11 mouse cellular contexts compared by ENCODE assay signal in genomic region chr5:101662485-101662884, GRCm38 (mm10). TPM values are rescaled to one million over a fixed set of nuclear protein-coding genes. Genes with fewer than 3 reads are reported as not detected.
DNase-seq lines count a peak whose midpoint lies in the region; ATAC-seq lines count a peak whose summit lies in the region.
"Had no signal": no experiment of that assay in that cellular context is flagged by ENCODE, and none has a peak within 500 bp of the region (broad histone marks: within the 10 kb centered on the region; RNA-seq: fewer than 3 reads in every experiment).

No protein-coding gene starts in this region.

- H3K4me2 ChIP-seq in kidney, embryonic 16.5 days (replicated peaks; ENCODE audit: low read depth, low read length) = 0 out of 2 replicates have a peak overlapping the region, but pooled peaks have one; percentile 75
- no peak overlapping the region; the same call in 1 of the 2 replicates for H3K4me2 ChIP-seq in hindbrain, embryonic 16.5 days (ENCODE audit: low read length)
- no peak overlapping the region for H3K4me2 ChIP-seq in stomach, embryonic 14.5 days (replicated peaks; ENCODE audit: low read depth, low read length)

- H3K36me3 ChIP-seq in kidney, embryonic 16.5 days (ENCODE audit: insufficient read depth, low read length) = no peaks in the 10 kb centered on the region
- no peaks in the 10 kb centered on the region for H3K36me3 ChIP-seq in embryonic facial prominence, embryonic 10.5 days (replicated peaks)
- H3K36me3 ChIP-seq in hindbrain, embryonic 16.5 days (ENCODE audit: control insufficient read depth, insufficient read depth, low read length) = no peaks in the 10 kb centered on the region
- no peaks in the 10 kb centered on the region for H3K36me3 ChIP-seq in stomach, embryonic 14.5 days (ENCODE audit: control insufficient read depth, insufficient read depth, low read length)
- H3K36me3 ChIP-seq: embryonic facial prominence, embryonic 15.5 days had no signal

- no peak for ATAC-seq in kidney, embryonic 16.5 days (ENCODE audit: low FRiP score, low TSS enrichment)
- no peak for ATAC-seq in hindbrain, embryonic 16.5 days
- no peak for ATAC-seq in stomach, embryonic 14.5 days (ENCODE audit: insufficient number of reproducible peaks, insufficient read depth, low FRiP score, low read depth)
- ATAC-seq: CD4-positive, CD25-positive, alpha-beta regulatory T cell, adult 4 months had no signal

- peaks cover 30% of the 10 kb centered on the region for H3K4me1 ChIP-seq in kidney, embryonic 16.5 days (ENCODE audit: insufficient read depth, low read length)
- H3K4me1 ChIP-seq in embryonic facial prominence, embryonic 10.5 days = peaks cover 37% of the 10 kb centered on the region
- H3K4me1 ChIP-seq in hindbrain, embryonic 16.5 days (ENCODE audit: control insufficient read depth, insufficient read depth, low read depth, low read length) = peaks cover 9% of the 10 kb centered on the region
- H3K4me1 ChIP-seq in stomach, embryonic 14.5 days (ENCODE audit: control insufficient read depth, insufficient read depth, low read length) = 0 out of 2 replicates have a peak, but pooled peaks cover 10% of the 10 kb centered on the region

- no peak overlapping the region for H3K9ac ChIP-seq in kidney, embryonic 16.5 days (replicated peaks; ENCODE audit: low read length)
- no peak overlapping the region for H3K9ac ChIP-seq in hindbrain, embryonic 16.5 days (ENCODE audit: low read depth, low read length)
- no peak overlapping the region for H3K9ac ChIP-seq in stomach, embryonic 14.5 days (replicated peaks; ENCODE audit: low read depth, low read length)
- H3K9ac ChIP-seq: embryonic facial prominence, embryonic 15.5 days had no signal

- H3K27me3 ChIP-seq in kidney, embryonic 16.5 days (ENCODE audit: insufficient read depth, low read length) = peaks cover 90% of the 10 kb centered on the region
- peaks cover 100% of the 10 kb centered on the region for H3K27me3 ChIP-seq in embryonic facial prominence, embryonic 10.5 days (replicated peaks; ENCODE audit: low read depth, poor library complexity, severe bottlenecking)
- peaks cover 24% of the 10 kb centered on the region for H3K27me3 ChIP-seq in hindbrain, embryonic 16.5 days (replicated peaks; ENCODE audit: control insufficient read depth, insufficient read depth, low read length)
- peaks cover 28% of the 10 kb centered on the region for H3K27me3 ChIP-seq in stomach, embryonic 14.5 days (ENCODE audit: control insufficient read depth, insufficient read depth, low read length)

- DNase-seq in kidney, postnatal 36 days = no peak
- DNase-seq in embryonic facial prominence, embryonic 10.5 days (ENCODE audit: low spot score) = no peak
- DNase-seq in cerebellum, postnatal 25 days = no peak
- no peak for DNase-seq in thymus, postnatal 0 days (ENCODE audit: low spot score)
- DNase-seq: cerebellum, postnatal 36 days; right cerebral cortex, postnatal 14 days had no signal

- no peak overlapping the region for H3K4me3 ChIP-seq in kidney, embryonic 16.5 days (ENCODE audit: low read length)
- H3K4me3 ChIP-seq in embryonic facial prominence, embryonic 10.5 days = peak overlapping the region; percentile 58
- H3K4me3 ChIP-seq in hindbrain, embryonic 16.5 days (ENCODE audit: low read length) = peak overlapping the region; percentile 39
- H3K4me3 ChIP-seq in stomach, embryonic 14.5 days (ENCODE audit: low read depth, low read length) = peak overlapping the region; percentile 35

- no peaks in the 10 kb centered on the region for H3K9me3 ChIP-seq in kidney, embryonic 16.5 days (ENCODE audit: low read length)
- no peaks in the 10 kb centered on the region for H3K9me3 ChIP-seq in embryonic facial prominence, embryonic 10.5 days
- no peaks in the 10 kb centered on the region; the same call in 1 of the 2 replicates for H3K9me3 ChIP-seq in hindbrain, embryonic 16.5 days (ENCODE audit: control insufficient read depth, low read length)
- no peaks in the 10 kb centered on the region for H3K9me3 ChIP-seq in stomach, embryonic 14.5 days (ENCODE audit: control insufficient read depth, low read depth, low read length)
- H3K9me3 ChIP-seq: embryonic facial prominence, embryonic 15.5 days had no signal

- no peak overlapping the region for H3K27ac ChIP-seq in kidney, embryonic 16.5 days (ENCODE audit: low read length)
- H3K27ac ChIP-seq in embryonic facial prominence, embryonic 10.5 days (replicated peaks) = no peak overlapping the region
- H3K27ac ChIP-seq in hindbrain, embryonic 16.5 days (ENCODE audit: low read depth, low read length) = no peak overlapping the region
- H3K27ac ChIP-seq in stomach, embryonic 14.5 days (ENCODE audit: low read length) = no peak overlapping the region
- H3K27ac ChIP-seq: embryonic facial prominence, embryonic 15.5 days had no signal

- 5% methylated on average over 8 of the region's 8 CpGs for WGBS in kidney, embryonic 16.5 days
- WGBS in embryonic facial prominence, embryonic 10.5 days = 0% methylated on average over 8 of the region's 8 CpGs
- WGBS in hindbrain, embryonic 16.5 days = under 1% methylated on average over 8 of the region's 8 CpGs
- WGBS in stomach, embryonic 14.5 days = 5% methylated on average over 8 of the region's 8 CpGs

RNA-seq across cellular contexts. Expression of gene Nkx6-1, which starts 2.3 kb away (rescaled TPM):
- polyA plus RNA-seq in kidney, embryonic 16.5 days (2015; fragmentation: Nextera tagmentation; extraction: Ambion mirVana) = 0.62 and 0.71 TPM in 2 replicates
- polyA plus RNA-seq in embryonic facial prominence, embryonic 10.5 days (2016; fragmentation: Nextera tagmentation; extraction: Ambion mirVana) = 0.87 and 4.2 TPM in 2 replicates
- 3.8 and 5.1 TPM in 2 replicates for polyA plus RNA-seq in hindbrain, embryonic 16.5 days (2015; fragmentation: Nextera tagmentation; extraction: Ambion mirVana)
- 3.3 and 4.5 TPM in 2 replicates for polyA plus RNA-seq in stomach, embryonic 14.5 days (2014; fragmentation: Nextera tagmentation; extraction: Ambion mirVana)
- polyA plus RNA-seq in thymus, postnatal 0 days (2015; fragmentation: Nextera tagmentation; extraction: Ambion mirVana) = not detected in 2 replicates
- polyA plus RNA-seq: CD4-positive, CD25-positive, alpha-beta regulatory T cell, adult 4 months; embryonic facial prominence, embryonic 15.5 days had no signal
